Mouse (Mus musculus): ENCODE data around the gene Smyd1. TPM values are rescaled to one million over a fixed set of nuclear protein-coding genes. Genes with fewer than 3 reads are reported as not detected.

The Smyd1 gene
- polyA plus RNA-seq, 1 experiment from 2014 or later: 9.6 TPM

Small RNAs within 50 kb of the gene (microRNA-seq; reads per million reads assigned to microRNA genes)
- 12.7 reads per million, percentile 29 among the genes with 10 or more reads in this experiment for gene Mir8112

Other genes starting within 250 kb of the Smyd1 start
- 8.3 and 9.9 TPM in 2 replicates for gene Thnsl2, start 177.8 kb downstream of the Smyd1 start, polyA plus RNA-seq (2015; fragmentation: Nextera tagmentation; extraction: Ambion mirVana)
- gene Fabp1, start 122.4 kb downstream of the Smyd1 start, polyA plus RNA-seq (2015; fragmentation: Nextera tagmentation; extraction: Ambion mirVana): 0.88 and 1.4 TPM in 2 replicates
- gene Krcc1, start 50.6 kb downstream of the Smyd1 start, polyA plus RNA-seq (2015; fragmentation: Nextera tagmentation; extraction: Ambion mirVana): 48.2 and 51.2 TPM in 2 replicates
- gene Cd8b1, start 555 bp upstream of the Smyd1 start, polyA plus RNA-seq (2015; fragmentation: Nextera tagmentation; extraction: Ambion mirVana): not detected in 2 replicates
- gene Cd8a, start 51.2 kb upstream of the Smyd1 start, polyA plus RNA-seq (2015; fragmentation: Nextera tagmentation; extraction: Ambion mirVana): not detected in 2 replicates
- gene Rmnd5a, start 118.4 kb upstream of the Smyd1 start, polyA plus RNA-seq (2015; fragmentation: Nextera tagmentation; extraction: Ambion mirVana): 9.7 and 13.1 TPM in 2 replicates
- gene Rnf103, start 171.7 kb upstream of the Smyd1 start, polyA plus RNA-seq (2015; fragmentation: Nextera tagmentation; extraction: Ambion mirVana): 13.2 and 16.1 TPM in 2 replicates
- gene Chmp3, start 221.6 kb upstream of the Smyd1 start, polyA plus RNA-seq (2015; fragmentation: Nextera tagmentation; extraction: Ambion mirVana): 70.0 and 71.7 TPM in 2 replicates

All from limb, embryonic 15.5 days (tissue).